In genomic region chr4:107004346-107004745, GRCm38 (mm10) we compare ENCODE assay signal across 27 mouse cellular contexts.
DNase-seq lines count a peak whose midpoint lies in the region; ATAC-seq and TF ChIP-seq lines count a peak whose summit lies in the region.
"Had no signal": no experiment of that assay in that cellular context is flagged by ENCODE, and none has a peak within 500 bp of the region (broad histone marks: within the 10 kb centered on the region; RNA-seq: fewer than 3 reads in every experiment).

No protein-coding gene starts in this region.

- peaks cover 4% of the 10 kb centered on the region; the same call in 1 of the 2 replicates for H3K36me3 ChIP-seq in kidney, embryonic 14.5 days (ENCODE audit: control insufficient read depth, insufficient read depth, low read length)
- H3K36me3 ChIP-seq in midbrain, embryonic 14.5 days (ENCODE audit: control insufficient read depth, insufficient read depth, low read length) = no peaks in the 10 kb centered on the region
- H3K36me3 ChIP-seq in midbrain, embryonic 13.5 days = no peaks in the 10 kb centered on the region
- H3K36me3 ChIP-seq in liver, embryonic 15.5 days (replicated peaks) = peaks cover 6% of the 10 kb centered on the region
- H3K36me3 ChIP-seq: embryonic facial prominence, embryonic 15.5 days; intestine, embryonic 15.5 days; lung, embryonic 15.5 days; midbrain, embryonic 12.5 days; stomach, embryonic 15.5 days had no signal

- DNase-seq in cerebellum, adult 2 months = no peak
- DNase-seq in kidney, adult 11 months = peak; percentile 33
- DNase-seq in midbrain, embryonic 14.5 days = no peak
- DNase-seq: adrenal gland, postnatal 14 days; cerebellum, adult 8-10 months; gastrocnemius, postnatal 14 days; heart, adult 18-20 months; heart, postnatal 4 days; kidney, postnatal 4 days; left cerebral cortex, postnatal 4 days; right cerebral cortex, postnatal 25 days had no signal

- H3K4me2 ChIP-seq in kidney, embryonic 14.5 days (replicated peaks; ENCODE audit: low read depth, low read length) = no peak overlapping the region
- no peak overlapping the region for H3K4me2 ChIP-seq in midbrain, embryonic 14.5 days (ENCODE audit: low read length)
- no peak overlapping the region for H3K4me2 ChIP-seq in midbrain, embryonic 13.5 days (replicated peaks)
- H3K4me2 ChIP-seq in liver, embryonic 15.5 days = no peak overlapping the region; the same call in 1 of the 2 replicates
- H3K4me2 ChIP-seq: embryonic facial prominence, embryonic 15.5 days; forebrain, embryonic 12.5 days; heart, embryonic 11.5 days; intestine, embryonic 15.5 days; lung, embryonic 15.5 days; midbrain, embryonic 12.5 days; stomach, embryonic 15.5 days had no signal

- ATAC-seq in cerebellum, adult (ENCODE audit: insufficient number of reproducible peaks, low FRiP score, low TSS enrichment) = no peak
- no peak for ATAC-seq in kidney, embryonic 14.5 days (ENCODE audit: low FRiP score, low TSS enrichment)
- ATAC-seq in midbrain, embryonic 14.5 days (ENCODE audit: low FRiP score, low TSS enrichment) = no peak
- no peak for ATAC-seq in midbrain, embryonic 13.5 days
- ATAC-seq in liver, embryonic 15.5 days (ENCODE audit: insufficient read depth) = no peak
- ATAC-seq in megakaryocyte-erythroid progenitor cell, adult 5-6 weeks (replicated peaks; ENCODE audit: low FRiP score, low TSS enrichment, poor library complexity, severe bottlenecking) = no peak
- ATAC-seq: hindbrain, embryonic 16.5 days; intestine, embryonic 15.5 days had no signal

- peak overlapping the region; percentile 80; the same call in 1 of the 2 replicates for H3K27ac ChIP-seq in cerebellum, adult 2 months (ENCODE audit: insufficient read depth, low read length)
- H3K27ac ChIP-seq in kidney, embryonic 14.5 days (ENCODE audit: low read depth, low read length) = no peak overlapping the region
- 0 out of 2 replicates have a peak overlapping the region, but pooled peaks have one; percentile 28 for H3K27ac ChIP-seq in midbrain, embryonic 14.5 days (replicated peaks; ENCODE audit: low read depth, low read length)
- no peak overlapping the region for H3K27ac ChIP-seq in midbrain, embryonic 13.5 days
- H3K27ac ChIP-seq in liver, embryonic 15.5 days (replicated peaks) = peak overlapping the region; percentile 76
- H3K27ac ChIP-seq: embryonic facial prominence, embryonic 10.5 days; embryonic facial prominence, embryonic 15.5 days; forebrain, embryonic 12.5 days; kidney, postnatal 0 days; lung, embryonic 15.5 days; midbrain, embryonic 12.5 days; stomach, embryonic 15.5 days had no signal

- TF ChIP-seq CTCF in cerebellum, adult 2 months (IDR thresholded peaks at IDR 0.05; ENCODE audit: borderline replicate concordance, insufficient read depth, low read depth, low read length) = no peak

- no peaks in the 10 kb centered on the region for H3K27me3 ChIP-seq in cerebellum, adult 2 months (ENCODE audit: control insufficient read depth, insufficient read depth, low read length)
- no peaks in the 10 kb centered on the region for H3K27me3 ChIP-seq in kidney, embryonic 14.5 days (ENCODE audit: control insufficient read depth, insufficient read depth, low read length)
- H3K27me3 ChIP-seq in midbrain, embryonic 14.5 days (ENCODE audit: control insufficient read depth, insufficient read depth, low read length) = no peaks in the 10 kb centered on the region
- no peaks in the 10 kb centered on the region for H3K27me3 ChIP-seq in midbrain, embryonic 13.5 days
- H3K27me3 ChIP-seq in liver, embryonic 15.5 days = no peaks in the 10 kb centered on the region
- H3K27me3 ChIP-seq: embryonic facial prominence, embryonic 15.5 days; forebrain, embryonic 12.5 days; intestine, embryonic 15.5 days; lung, embryonic 15.5 days; midbrain, embryonic 12.5 days; stomach, embryonic 15.5 days had no signal

- H3K4me1 ChIP-seq in cerebellum, adult 2 months (ENCODE audit: control insufficient read depth, insufficient read depth, low read length) = peaks cover 79% of the 10 kb centered on the region
- H3K4me1 ChIP-seq in kidney, embryonic 14.5 days (ENCODE audit: control insufficient read depth, insufficient read depth, low read length) = peaks cover 14% of the 10 kb centered on the region
- peaks cover 51% of the 10 kb centered on the region for H3K4me1 ChIP-seq in midbrain, embryonic 14.5 days (ENCODE audit: control insufficient read depth, insufficient read depth, low read length)
- peaks cover 71% of the 10 kb centered on the region for H3K4me1 ChIP-seq in midbrain, embryonic 13.5 days (replicated peaks)
- peaks cover 99% of the 10 kb centered on the region for H3K4me1 ChIP-seq in liver, embryonic 15.5 days (replicated peaks)

- WGBS in cerebellum, adult 2 months = 86% methylated on average over 3 of the region's 3 CpGs
- WGBS in kidney, embryonic 14.5 days = 78% methylated on average over 3 of the region's 3 CpGs
- WGBS in midbrain, embryonic 14.5 days = 85% methylated on average over 3 of the region's 3 CpGs
- WGBS in midbrain, embryonic 13.5 days = 84% methylated on average over 3 of the region's 3 CpGs
- WGBS in liver, embryonic 15.5 days (ENCODE audit: insufficient replicate concordance) = 54% methylated on average over 3 of the region's 3 CpGs

- no peak overlapping the region for H3K9ac ChIP-seq in kidney, embryonic 14.5 days (ENCODE audit: low read depth, low read length)
- H3K9ac ChIP-seq in midbrain, embryonic 14.5 days (replicated peaks; ENCODE audit: low read length) = no peak overlapping the region
- H3K9ac ChIP-seq in midbrain, embryonic 13.5 days (replicated peaks) = no peak overlapping the region
- H3K9ac ChIP-seq in liver, embryonic 15.5 days = 0 out of 2 replicates have a peak overlapping the region, but pooled peaks have one; percentile 3
- H3K9ac ChIP-seq: embryonic facial prominence, embryonic 15.5 days; forebrain, embryonic 12.5 days; intestine, embryonic 15.5 days; lung, embryonic 15.5 days; midbrain, embryonic 12.5 days; stomach, embryonic 15.5 days had no signal

- no peak for TF ChIP-seq POLR2A in cerebellum, adult 2 months (IDR thresholded peaks at IDR 0.05; ENCODE audit: borderline replicate concordance, insufficient read depth, low read length)

- no peak overlapping the region for H3K4me3 ChIP-seq in cerebellum, adult 2 months (replicated peaks; ENCODE audit: insufficient read depth, low read depth, low read length)
- no peak overlapping the region for H3K4me3 ChIP-seq in kidney, embryonic 14.5 days (ENCODE audit: low read length)
- no peak overlapping the region for H3K4me3 ChIP-seq in midbrain, embryonic 14.5 days (replicated peaks; ENCODE audit: low read depth, low read length)
- no peak overlapping the region for H3K4me3 ChIP-seq in midbrain, embryonic 13.5 days (replicated peaks)
- H3K4me3 ChIP-seq in liver, embryonic 15.5 days (replicated peaks) = no peak overlapping the region
- H3K4me3 ChIP-seq: embryonic facial prominence, embryonic 10.5 days; embryonic facial prominence, embryonic 15.5 days; forebrain, embryonic 12.5 days; intestine, embryonic 15.5 days; lung, embryonic 15.5 days; midbrain, embryonic 12.5 days; stomach, embryonic 15.5 days had no signal

- H3K9me3 ChIP-seq in kidney, embryonic 14.5 days (ENCODE audit: control insufficient read depth, low read length) = no peaks in the 10 kb centered on the region
- no peaks in the 10 kb centered on the region for H3K9me3 ChIP-seq in midbrain, embryonic 14.5 days (ENCODE audit: control insufficient read depth, low read length)
- no peaks in the 10 kb centered on the region for H3K9me3 ChIP-seq in midbrain, embryonic 13.5 days
- no peaks in the 10 kb centered on the region for H3K9me3 ChIP-seq in liver, embryonic 15.5 days (replicated peaks)
- H3K9me3 ChIP-seq: embryonic facial prominence, embryonic 10.5 days; embryonic facial prominence, embryonic 15.5 days; forebrain, embryonic 12.5 days; G1E; intestine, embryonic 15.5 days; lung, embryonic 15.5 days; midbrain, embryonic 12.5 days; stomach, embryonic 15.5 days had no signal

Comparison
In these comparisons a context has a peak if more than half of its experiments do, and no peak if none do; other contexts are left out.
1. H3K27ac ChIP-seq: peak in cerebellum, adult 2 months (single experiment), midbrain, embryonic 14.5 days (single experiment) and liver, embryonic 15.5 days (single experiment); none in kidney, embryonic 14.5 days (single experiment) and midbrain, embryonic 13.5 days (single experiment).